Mouse (Mus musculus): Measurements from ENCODE around the gene Cep128. TPM values are rescaled to one million over a fixed set of nuclear protein-coding genes. Genes with fewer than 3 reads are reported as not detected.

Gene Cep128
- polyA plus RNA-seq (2015; fragmentation: Nextera tagmentation; extraction: Ambion mirVana): 4.6 and 5.5 TPM in 2 replicates

GRCm38 (mm10) chr12:91384281-91385017, at the start of gene Cep128, which contains the start of gene Tshr:
Gene Cep128 (minus strand): TSS chr12:91384409.
Gene Tshr (plus strand): TSS chr12:91384563.
- Histone ChIP-seq H3K27ac (no peak within 1 kb of the TSS), H3K9me3 (no peaks in the 10 kb centered on the region), H3K4me2 (replicated peaks) (peak within 1 kb of the TSS; percentile 95), H3K27me3 (no peaks in the 10 kb centered on the region), H3K9ac (replicated peaks) (peak within 1 kb of the TSS; percentile 67), H3K4me3 (replicated peaks) (peak within 1 kb of the TSS; percentile 65), H3K4me1 (replicated peaks) (peaks cover 9% of the 10 kb centered on the region), H3K36me3 (no peaks in the 10 kb centered on the region)
- WGBS: 1% methylated on average over 27 of the region's 27 CpGs
- peak; percentile 100 for ATAC-seq

GRCm38 (mm10) chr12:91427129-91427528, 42.9 kb upstream of the Cep128 start:
- 58% methylated on average over 2 of the region's 2 CpGs for WGBS

GRCm38 (mm10) chr12:91426499-91426898, 42.3 kb upstream of the Cep128 start:
- WGBS: 23% methylated on average over 4 of the region's 4 CpGs
- H3K27me3 ChIP-seq: no peaks in the 10 kb centered on the region
- no peaks in the 10 kb centered on the region for H3K36me3 ChIP-seq
- H3K4me3 ChIP-seq (replicated peaks): no peak overlapping the region
- ATAC-seq: no peak
- no peak overlapping the region for H3K9ac ChIP-seq (replicated peaks)
- H3K4me1 ChIP-seq (replicated peaks): no peaks in the 10 kb centered on the region
- H3K9me3 ChIP-seq: no peaks in the 10 kb centered on the region
- H3K4me2 ChIP-seq (replicated peaks): no peak overlapping the region
- no peak overlapping the region for H3K27ac ChIP-seq

More at GRCm38 (mm10) chr12:91427129-91427528, 42.9 kb upstream of the Cep128 start:
- Histone ChIP-seq H3K36me3 (no peaks in the 10 kb centered on the region), H3K4me3 (replicated peaks) (no peak overlapping the region), H3K9me3 (no peaks in the 10 kb centered on the region), H3K4me2 (replicated peaks) (no peak overlapping the region), H3K27me3 (no peaks in the 10 kb centered on the region), H3K9ac (replicated peaks) (no peak overlapping the region), H3K4me1 (replicated peaks) (no peaks in the 10 kb centered on the region), H3K27ac (no peak overlapping the region)
- ATAC-seq: no peak

GRCm38 (mm10) chr12:91423125-91423820, 39.1 kb upstream of the Cep128 start:
- H3K4me2 ChIP-seq (replicated peaks): no peak overlapping the region
- H3K36me3 ChIP-seq: no peaks in the 10 kb centered on the region
- H3K27ac ChIP-seq: no peak overlapping the region
- no peaks in the 10 kb centered on the region; the same call in 1 of the 2 replicates for H3K27me3 ChIP-seq
- ATAC-seq: no peak; the same call in 1 of the 2 replicates
- WGBS: 70% methylated on average over 11 of the region's 11 CpGs
- H3K4me1 ChIP-seq (replicated peaks): no peaks in the 10 kb centered on the region
- H3K4me3 ChIP-seq (replicated peaks): no peak overlapping the region
- H3K9ac ChIP-seq (replicated peaks): no peak overlapping the region
- H3K9me3 ChIP-seq: no peaks in the 10 kb centered on the region

GRCm38 (mm10) chr12:91421272-91421671, 37.1 kb upstream of the Cep128 start:
- Histone ChIP-seq H3K4me2 (replicated peaks) (no peak overlapping the region), H3K4me1 (replicated peaks) (no peaks in the 10 kb centered on the region), H3K27ac (no peak overlapping the region), H3K9me3 (no peaks in the 10 kb centered on the region), H3K9ac (replicated peaks) (no peak overlapping the region), H3K4me3 (replicated peaks) (no peak overlapping the region), H3K36me3 (no peaks in the 10 kb centered on the region), H3K27me3 (no peaks in the 10 kb centered on the region; the same call in 1 of the 2 replicates)
- no peak for ATAC-seq
- WGBS: 49% methylated on average over 9 of the region's 9 CpGs

- H3K27me3 ChIP-seq: peaks cover 5% of the 10 kb centered on the region; the same call in 1 of the 2 replicates
- no peak overlapping the region for H3K27ac ChIP-seq
- H3K4me2 ChIP-seq (replicated peaks): no peak overlapping the region
- H3K4me3 ChIP-seq (replicated peaks): no peak overlapping the region
- H3K36me3 ChIP-seq: no peaks in the 10 kb centered on the region
- no peaks in the 10 kb centered on the region for H3K4me1 ChIP-seq (replicated peaks)
- WGBS: 50% methylated on average over 7 of the region's 7 CpGs
- H3K9me3 ChIP-seq: no peaks in the 10 kb centered on the region
- ATAC-seq: no peak
- no peak overlapping the region for H3K9ac ChIP-seq (replicated peaks)
Observed at GRCm38 (mm10) chr12:91418791-91419190, 34.6 kb upstream of the Cep128 start.

- no peak overlapping the region for H3K27ac ChIP-seq
- WGBS: 90% methylated on average over 7 of the region's 7 CpGs
- H3K4me2 ChIP-seq (replicated peaks): no peak overlapping the region
- no peak for ATAC-seq
- H3K36me3 ChIP-seq: no peaks in the 10 kb centered on the region
- peaks cover 11% of the 10 kb centered on the region for H3K4me1 ChIP-seq (replicated peaks)
- peaks cover 5% of the 10 kb centered on the region; the same call in 1 of the 2 replicates for H3K27me3 ChIP-seq
- H3K9ac ChIP-seq (replicated peaks): no peak overlapping the region
- H3K9me3 ChIP-seq: no peaks in the 10 kb centered on the region
- no peak overlapping the region for H3K4me3 ChIP-seq (replicated peaks)
Observed at GRCm38 (mm10) chr12:91416828-91417227, 32.6 kb upstream of the Cep128 start.

GRCm38 (mm10) chr12:91415112-91415511, 30.9 kb upstream of the Cep128 start:
- H3K27ac ChIP-seq: no peak overlapping the region
- no peak overlapping the region for H3K9ac ChIP-seq (replicated peaks)
- no peak overlapping the region for H3K4me3 ChIP-seq (replicated peaks)
- H3K27me3 ChIP-seq: peaks cover 5% of the 10 kb centered on the region; the same call in 1 of the 2 replicates
- 79% methylated on average over 6 of the region's 6 CpGs for WGBS
- H3K4me2 ChIP-seq (replicated peaks): no peak overlapping the region
- ATAC-seq: no peak
- peaks cover 11% of the 10 kb centered on the region for H3K4me1 ChIP-seq (replicated peaks)
- no peaks in the 10 kb centered on the region for H3K36me3 ChIP-seq
- no peaks in the 10 kb centered on the region for H3K9me3 ChIP-seq

GRCm38 (mm10) chr12:91412461-91413182, 28.4 kb upstream of the Cep128 start:
- ATAC-seq: peak; percentile 85
- Histone ChIP-seq H3K27me3 (peaks cover 14% of the 10 kb centered on the region), H3K9me3 (no peaks in the 10 kb centered on the region), H3K4me3 (replicated peaks) (no peak overlapping the region), H3K4me1 (replicated peaks) (peaks cover 11% of the 10 kb centered on the region), H3K27ac (peak overlapping the region; percentile 27; the same call in 1 of the 2 replicates), H3K9ac (replicated peaks) (no peak overlapping the region), H3K4me2 (replicated peaks) (no peak overlapping the region), H3K36me3 (no peaks in the 10 kb centered on the region)
- 27% methylated on average over 7 of the region's 7 CpGs for WGBS

- ATAC-seq: no peak
- Histone ChIP-seq H3K4me2 (replicated peaks) (no peak overlapping the region), H3K36me3 (no peaks in the 10 kb centered on the region), H3K27me3 (peaks cover 14% of the 10 kb centered on the region), H3K4me1 (replicated peaks) (peaks cover 11% of the 10 kb centered on the region), H3K27ac (no peak overlapping the region), H3K9ac (replicated peaks) (no peak overlapping the region), H3K4me3 (replicated peaks) (no peak overlapping the region), H3K9me3 (no peaks in the 10 kb centered on the region)
- 86% methylated on average over 4 of the region's 4 CpGs for WGBS
Observed at GRCm38 (mm10) chr12:91410306-91410705, 26.1 kb upstream of the Cep128 start.

- no peak for ATAC-seq
- peak overlapping the region; percentile 57 for H3K9ac ChIP-seq (replicated peaks)
Observed at GRCm38 (mm10) chr12:91401049-91401352, 16.8 kb upstream of the Cep128 start.

More at GRCm38 (mm10) chr12:91401049-91401352, 16.8 kb upstream of the Cep128 start:
- Histone ChIP-seq H3K36me3 (no peaks in the 10 kb centered on the region), H3K27me3 (peaks cover 35% of the 10 kb centered on the region), H3K4me3 (replicated peaks) (peak overlapping the region; percentile 51), H3K9me3 (no peaks in the 10 kb centered on the region), H3K4me2 (replicated peaks) (peak overlapping the region; percentile 88), H3K27ac (no peak overlapping the region), H3K4me1 (replicated peaks) (peaks cover 9% of the 10 kb centered on the region)
- WGBS: 4% methylated on average over 12 of the region's 12 CpGs

Data from midbrain, embryonic 13.5 days (tissue).